Mouse (Mus musculus) megakaryocyte, embryonic 14.5 days (primary cell): ENCODE data around the gene C9.

ENCODE experiments used
- FLI1 ChIP-seq: IDR thresholded peaks from 2 replicates; pipeline ENCODE4 v1.6.1; 2012; ENCODE audit warnings: low read length, inconsistent platforms, mixed read lengths
- GATA1 ChIP-seq: IDR thresholded peaks from 3 replicates; pipeline ENCODE4 v1.6.1; 2012; ENCODE audit warnings: mixed read lengths, low read length, inconsistent platforms, borderline replicate concordance

DNA sequence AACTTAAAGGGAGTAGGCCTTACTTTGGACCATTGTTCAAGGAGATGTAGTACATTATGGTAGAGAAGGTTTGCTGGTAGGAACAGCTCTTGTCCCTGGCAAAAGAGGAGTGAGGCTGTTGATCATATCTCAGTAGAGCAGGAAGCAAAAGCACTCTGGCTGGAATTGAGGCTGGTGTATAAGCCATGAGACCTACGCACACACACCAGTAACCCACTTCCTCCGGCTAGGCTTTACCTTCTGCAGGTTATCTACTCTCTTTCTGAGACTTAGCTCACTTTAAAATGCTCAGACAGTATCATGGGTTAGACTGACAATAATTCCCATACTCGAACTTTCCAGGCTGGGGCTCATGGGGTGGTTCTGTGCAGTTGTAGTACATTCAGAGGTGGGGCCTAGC lies 80.3 kb downstream of the C9 start:
- no peak for TF ChIP-seq GATA1
- TF ChIP-seq FLI1, result no peak
